Mouse (Mus musculus) midbrain, embryonic 11.5 days (tissue): ENCODE measurements around the gene Cops3. TPM values are rescaled to one million over a fixed set of nuclear protein-coding genes. Genes with fewer than 3 reads are reported as not detected.
A peak's percentile ranks its signal among the peaks of the same experiment; 100 is the strongest.

ENCODE experiments used
- ATAC-seq: fragments of 200-750 bp; cut with Nextera tagmentation; 2 replicates; pipeline ENCODE4 v1.8.0; 2017; ENCODE audit warnings: moderate TSS enrichment, moderate library complexity; ENCODE audit not compliant: low FRiP score
- DNase-seq: peaks from one replicate; pipeline ENCODE4 v3.0.0; 2015; ENCODE audit warnings: low spot score; ENCODE audit errors: missing footprints
- H3K27ac ChIP-seq: fragments of 300-500 bp; sonication (generic); 2 replicates; pipeline ENCODE4 v1.5.1; 2014; ENCODE audit warnings: low read depth, low read length
- H3K27me3 ChIP-seq: fragments of 300-500 bp; sonication (generic); 2 replicates; pipeline ENCODE4 v1.6.1; 2014; ENCODE audit warnings: mild to moderate bottlenecking, low read length, moderate library complexity, mixed read lengths; ENCODE audit not compliant: control insufficient read depth, insufficient read depth
- H3K36me3 ChIP-seq: fragments of 300-500 bp; sonication (generic); 2 replicates; pipeline ENCODE4 v1.6.1; 2014; ENCODE audit warnings: mild to moderate bottlenecking, low read length, moderate library complexity, mixed read lengths; ENCODE audit not compliant: control insufficient read depth, insufficient read depth
- H3K4me1 ChIP-seq: fragments of 300-500 bp; sonication (generic); 2 replicates; pipeline ENCODE4 v1.6.1; 2014; ENCODE audit warnings: low read length; ENCODE audit not compliant: control insufficient read depth, insufficient read depth
- H3K4me2 ChIP-seq: fragments of 300-500 bp; sonication (generic); 2 replicates; pipeline ENCODE4 v1.6.1; 2014; ENCODE audit warnings: mild to moderate bottlenecking, moderate library complexity
- H3K4me3 ChIP-seq: fragments of 300-500 bp; sonication (generic); 2 replicates; pipeline ENCODE4 v1.5.1; 2014; ENCODE audit warnings: low read depth, low read length
- H3K9ac ChIP-seq: fragments of 300-500 bp; sonication (generic); 2 replicates; pipeline ENCODE4 v1.6.1; 2014; ENCODE audit warnings: low read length
- H3K9me3 ChIP-seq: fragments of 300-500 bp; sonication (generic); 2 replicates; pipeline ENCODE4 v1.6.1; 2016; ENCODE audit warnings: low read length; ENCODE audit not compliant: control insufficient read depth
- WGBS: fragments of 180-500 bp; shearing (Covaris S2); extraction: QIAGEN DNeasy Blood & Tissue Kit; methylation state at CpG from one replicate; pipeline ENCODE4 v1.1.7; 2014; 5-methylcytosine and 5-hydroxymethylcytosine counted together
- polyA plus RNA-seq: library from polyadenylated mRNA; unstranded; fragments of >200 nt; fragmentation: Nextera tagmentation; extraction: Ambion mirVana; gene quantifications from 2 replicates; pipeline ENCODE4 v1.2.1, GENCODE M21; 2014

Gene Cops3
- polyA plus RNA-seq, 1 experiment from 2014 or later, result 256 TPM

DNA sequence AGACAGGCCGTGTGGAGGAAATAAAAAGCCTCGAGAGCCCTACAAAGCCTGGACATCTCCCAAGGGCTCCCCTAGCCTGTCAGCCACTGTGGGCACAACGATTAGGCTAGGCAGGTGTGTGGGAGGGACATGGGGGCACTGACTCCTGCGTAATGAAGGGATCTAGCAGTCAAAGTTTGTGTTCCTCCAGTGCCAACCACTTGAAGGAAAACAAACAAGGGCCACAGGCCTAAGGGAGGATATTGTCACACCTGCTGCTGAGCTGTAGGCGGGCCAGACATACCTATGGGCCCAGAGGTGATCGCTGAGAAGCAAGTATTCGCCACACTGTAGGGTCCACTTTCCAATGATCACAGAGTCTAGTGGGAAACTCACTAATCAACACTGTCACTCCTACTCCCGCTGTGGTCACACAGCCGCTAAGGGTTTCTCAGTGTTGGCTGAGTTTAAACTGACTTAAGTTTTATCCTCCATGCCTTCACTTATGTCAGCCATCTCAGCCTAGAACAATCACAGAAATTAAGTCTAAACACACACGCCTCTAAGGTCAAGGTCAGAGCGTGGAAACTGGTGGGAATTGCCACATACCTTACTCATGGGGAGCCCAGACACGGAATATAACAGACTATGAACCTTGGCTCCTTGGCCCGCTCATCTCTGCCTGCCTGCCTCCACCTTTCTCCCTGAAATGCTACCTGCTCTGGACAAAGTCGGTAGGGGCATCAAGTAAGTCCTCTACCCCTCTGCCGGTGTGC, 53.0 kb downstream of the Cops3 start:
- no peak overlapping the region for H3K27ac ChIP-seq
- H3K9me3 ChIP-seq, result no peaks in the 10 kb centered on the region
- peak overlapping the region; percentile 39; the same call in 1 of the 2 replicates for H3K4me3 ChIP-seq
- 55% methylated on average over 15 of the region's 15 CpGs for WGBS
- peaks cover 12% of the 10 kb centered on the region for H3K4me1 ChIP-seq
- ATAC-seq, result no peak
- no peaks in the 10 kb centered on the region; the same call in 1 of the 2 replicates for H3K36me3 ChIP-seq
- H3K27me3 ChIP-seq, result peaks cover 2% of the 10 kb centered on the region; the same call in 1 of the 2 replicates
- peak overlapping the region; percentile 64 for H3K9ac ChIP-seq
- DNase-seq, result no peak
- H3K4me2 ChIP-seq, result peak overlapping the region; percentile 82

DNA sequence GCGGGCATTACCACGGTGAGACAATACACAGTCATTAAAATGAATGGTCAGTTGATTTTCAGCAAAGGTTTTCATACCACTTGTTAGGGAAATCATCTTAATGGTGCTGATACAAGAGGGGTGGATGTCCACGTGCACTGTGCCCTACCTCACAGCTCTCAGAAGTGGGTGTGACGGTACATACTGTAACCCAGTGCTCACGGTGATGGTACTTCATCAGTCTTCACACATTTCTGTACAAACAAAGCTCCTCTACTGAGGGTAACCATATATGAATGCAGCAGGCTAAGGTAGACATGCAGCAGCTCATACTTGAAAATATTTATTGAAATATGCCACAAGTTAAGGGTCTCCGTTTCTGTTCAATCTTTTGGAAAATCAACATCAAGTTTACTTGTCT, 56.0 kb downstream of the Cops3 start:
- WGBS, result 88% methylated on average over 6 of the region's 6 CpGs
- Histone ChIP-seq H3K27me3 (peaks cover 2% of the 10 kb centered on the region; the same call in 1 of the 2 replicates), H3K4me1 (peaks cover 12% of the 10 kb centered on the region), H3K4me3 (no peak overlapping the region), H3K36me3 (no peaks in the 10 kb centered on the region), H3K9me3 (no peaks in the 10 kb centered on the region), H3K27ac (no peak overlapping the region), H3K9ac (no peak overlapping the region), H3K4me2 (no peak overlapping the region)
- ATAC-seq (no peak), DNase-seq (peak; percentile 68)

- peak; percentile 52; the same call in 1 of the 2 replicates for ATAC-seq
- Histone ChIP-seq H3K4me1 (peaks cover 7% of the 10 kb centered on the region), H3K27me3 (peaks cover 2% of the 10 kb centered on the region; the same call in 1 of the 2 replicates), H3K9ac (no peak overlapping the region), H3K9me3 (no peaks in the 10 kb centered on the region), H3K27ac (no peak overlapping the region; the same call in 1 of the 2 replicates), H3K4me2 (no peak overlapping the region), H3K36me3 (no peaks in the 10 kb centered on the region), H3K4me3 (no peak overlapping the region)
- peak; percentile 82 for DNase-seq
- 59% methylated on average over 7 of the region's 7 CpGs for WGBS
These were observed 57.5 kb downstream of the Cops3 start for GRCm38 (mm10) chr11:59782091-59782590.

DNA sequence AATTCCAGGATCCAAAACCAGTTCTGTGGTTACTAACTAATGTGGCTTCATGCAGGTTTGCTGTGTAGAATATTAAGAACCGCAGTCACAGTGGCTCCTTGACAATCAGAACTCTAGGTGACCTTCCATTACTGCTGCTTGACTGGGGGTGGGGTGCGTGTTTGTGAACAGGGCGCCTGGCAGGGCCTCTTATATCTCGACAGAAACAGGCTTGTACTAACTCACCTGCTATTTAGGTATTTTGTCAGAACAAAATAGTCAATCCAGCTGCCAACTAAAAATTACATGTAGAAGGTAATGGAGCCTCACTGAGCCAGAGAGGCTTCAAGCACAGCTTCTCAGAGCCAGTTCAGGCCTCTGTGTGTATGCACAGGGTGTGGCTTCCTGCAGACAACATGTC, 59.4 kb downstream of the Cops3 start:
- WGBS, result 91% methylated on average over 4 of the region's 4 CpGs

GRCm38 (mm10) chr11:59779406-59779805, 60.2 kb downstream of the Cops3 start:
- H3K4me3 ChIP-seq, result no peak overlapping the region
- no peaks in the 10 kb centered on the region for H3K9me3 ChIP-seq
- no peak overlapping the region for H3K27ac ChIP-seq
- no peaks in the 10 kb centered on the region for H3K27me3 ChIP-seq
- H3K9ac ChIP-seq, result no peak overlapping the region
- 92% methylated on average over 4 of the region's 4 CpGs for WGBS
- peak; percentile 56 for DNase-seq
- H3K36me3 ChIP-seq, result peaks cover 6% of the 10 kb centered on the region; the same call in 1 of the 2 replicates
- H3K4me1 ChIP-seq, result peaks cover 5% of the 10 kb centered on the region
- ATAC-seq, result no peak
- no peak overlapping the region for H3K4me2 ChIP-seq

More for the DNA sequence above, 59.4 kb downstream of the Cops3 start:
- H3K27ac ChIP-seq, result no peak overlapping the region
- peaks cover 5% of the 10 kb centered on the region; the same call in 1 of the 2 replicates for H3K36me3 ChIP-seq
- no peak overlapping the region for H3K4me2 ChIP-seq
- no peaks in the 10 kb centered on the region for H3K9me3 ChIP-seq
- H3K9ac ChIP-seq, result no peak overlapping the region
- no peaks in the 10 kb centered on the region for H3K27me3 ChIP-seq
- H3K4me3 ChIP-seq, result no peak overlapping the region
- DNase-seq (peak; percentile 72), ATAC-seq (no peak)
- H3K4me1 ChIP-seq, result peaks cover 5% of the 10 kb centered on the region

DNA sequence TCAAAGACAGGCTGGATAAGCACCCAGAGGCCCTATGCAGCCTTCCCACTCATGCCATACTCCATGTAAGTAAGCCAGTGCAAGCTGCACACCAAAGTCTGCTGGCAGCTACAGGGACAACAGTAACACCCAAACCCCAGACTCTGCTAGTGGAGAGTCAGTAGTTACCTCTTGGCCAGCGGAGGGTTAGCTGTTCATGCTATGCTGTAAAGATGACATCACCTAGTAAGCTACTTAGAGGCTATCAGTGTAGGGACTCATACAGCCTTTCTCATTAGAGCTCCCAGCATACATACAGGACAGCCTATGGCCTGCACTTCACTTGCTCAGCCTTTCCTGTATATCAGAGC, 60.8 kb downstream of the Cops3 start:
- Histone ChIP-seq H3K9ac (no peak overlapping the region), H3K4me1 (peaks cover 5% of the 10 kb centered on the region), H3K27me3 (no peaks in the 10 kb centered on the region), H3K9me3 (no peaks in the 10 kb centered on the region), H3K27ac (no peak overlapping the region), H3K36me3 (peaks cover 12% of the 10 kb centered on the region; the same call in 1 of the 2 replicates), H3K4me3 (no peak overlapping the region), H3K4me2 (no peak overlapping the region)
- ATAC-seq (no peak), DNase-seq (no peak)
- 94% methylated on average over 1 of the region's 1 CpGs for WGBS

DNA sequence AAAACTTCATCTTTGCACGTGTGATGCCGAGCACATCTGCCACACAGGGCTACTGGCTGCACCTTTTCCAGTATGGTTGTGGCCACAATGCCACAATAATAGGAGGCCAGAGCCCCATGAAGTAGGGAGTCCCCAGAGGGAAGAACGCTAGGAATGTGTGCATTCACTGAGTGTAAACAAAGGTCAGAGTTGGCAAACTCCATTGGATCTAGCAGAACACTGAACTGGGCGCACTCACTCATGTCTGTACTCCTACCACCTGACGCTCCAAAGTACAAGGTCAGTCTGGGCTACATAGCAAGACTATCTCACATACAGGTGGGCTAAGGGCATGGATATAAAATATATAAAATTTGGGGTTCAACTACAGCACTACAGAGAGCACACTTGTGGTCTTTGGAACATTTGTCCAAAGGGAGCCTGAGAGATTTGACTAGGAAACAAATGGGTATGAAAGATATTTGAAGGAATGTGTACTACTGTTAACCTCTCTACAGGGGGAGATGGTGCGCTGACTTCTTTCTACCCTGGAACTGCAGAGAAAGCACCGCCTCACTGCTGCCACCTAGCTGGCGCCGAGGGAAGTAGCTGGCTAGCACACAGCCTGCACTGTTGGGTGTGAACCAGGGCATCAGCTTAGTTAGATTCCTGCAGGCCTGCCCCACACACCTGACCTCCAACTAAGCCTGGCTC, 61.3 kb downstream of the Cops3 start:
- peaks cover 14% of the 10 kb centered on the region; the same call in 1 of the 2 replicates for H3K36me3 ChIP-seq
- ATAC-seq, result peak; percentile 16; the same call in 1 of the 2 replicates

DNA sequence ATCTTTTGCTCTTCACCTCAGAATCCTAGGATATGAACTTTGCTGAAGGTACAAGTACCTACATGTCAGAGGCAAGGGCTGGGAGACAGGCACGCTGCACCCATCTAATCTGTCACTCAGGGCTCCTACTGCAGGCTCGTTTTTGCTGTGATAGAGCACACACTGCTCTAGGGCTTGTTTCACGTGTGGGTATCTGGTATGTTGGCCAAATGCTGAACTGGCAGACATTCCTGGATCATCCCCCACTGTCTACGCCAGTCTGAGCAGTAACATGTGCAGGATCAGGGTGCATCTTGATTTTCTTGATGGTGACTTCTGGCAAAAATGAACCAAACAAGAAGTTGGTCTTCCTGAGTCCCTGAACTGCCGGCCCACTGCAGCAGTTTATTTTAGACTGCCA, 62.4 kb downstream of the Cops3 start:
- ATAC-seq (no peak), DNase-seq (no peak)
- peaks cover 14% of the 10 kb centered on the region; the same call in 1 of the 2 replicates for H3K36me3 ChIP-seq
- no peak overlapping the region for H3K9ac ChIP-seq
- no peak overlapping the region for H3K4me3 ChIP-seq
- H3K9me3 ChIP-seq, result no peaks in the 10 kb centered on the region
- no peak overlapping the region for H3K4me2 ChIP-seq
- H3K27ac ChIP-seq, result no peak overlapping the region
- WGBS, result 90% methylated on average over 5 of the region's 5 CpGs
- H3K27me3 ChIP-seq, result no peaks in the 10 kb centered on the region
- H3K4me1 ChIP-seq, result peaks cover 3% of the 10 kb centered on the region

More for the DNA sequence above, 61.3 kb downstream of the Cops3 start:
- no peak overlapping the region for H3K27ac ChIP-seq
- H3K4me1 ChIP-seq, result peaks cover 5% of the 10 kb centered on the region
- no peak overlapping the region for H3K9ac ChIP-seq
- no peak overlapping the region for H3K4me2 ChIP-seq
- no peaks in the 10 kb centered on the region for H3K27me3 ChIP-seq
- H3K9me3 ChIP-seq, result no peaks in the 10 kb centered on the region
- WGBS, result 52% methylated on average over 9 of the region's 9 CpGs
- peak; percentile 96 for DNase-seq
- no peak overlapping the region for H3K4me3 ChIP-seq
